Mouse (Mus musculus): ENCODE data around the gene Fpr1. TPM values are rescaled to one million over a fixed set of nuclear protein-coding genes. Genes with fewer than 3 reads are reported as not detected.
"Not testable (repeated sequence)": the region's sequence is repeated elsewhere in the genome, so short reads cannot be mapped to it uniquely, and the experiment has no call there.

Fpr1 gene
- not detected for total RNA-seq (2021)
- long read RNA-seq, experiment 1, result 0 reads
- long read RNA-seq, experiment 2, result 0 reads

GRCm38 (mm10) chr17:17883840-17884239, at the start of gene Fpr1:
TSS of gene Fpr1 (minus strand) at chr17:17883940.
- DNase-seq (ENCODE audit: low spot score in 2 of 2), result no peak

GRCm38 (mm10) chr17:17917782-17918181, 34.0 kb upstream of the Fpr1 start:
- no peak for DNase-seq (ENCODE audit: low spot score in 2 of 2)

GRCm38 (mm10) chr17:17917376-17917775, 33.6 kb upstream of the Fpr1 start:
- DNase-seq (ENCODE audit: low spot score in 2 of 2), result no peak

- not testable (repeated sequence) for DNase-seq (ENCODE audit: low spot score in 2 of 2)
Observed at GRCm38 (mm10) chr17:17912618-17913017, 28.9 kb upstream of the Fpr1 start.

GRCm38 (mm10) chr17:17909636-17910421, 26.1 kb upstream of the Fpr1 start:
- DNase-seq (ENCODE audit: low spot score in 2 of 2), result peak; percentile 69 to 82

GRCm38 (mm10) chr17:17900768-17901167, 17.0 kb upstream of the Fpr1 start:
- DNase-seq (ENCODE audit: low spot score in 2 of 2), result no peak

- DNase-seq (ENCODE audit: low spot score in 2 of 2), result peak in 1 of 2 experiments; percentile 41
Observed at GRCm38 (mm10) chr17:17899268-17899667, 15.5 kb upstream of the Fpr1 start.

GRCm38 (mm10) chr17:17896039-17896438, 12.3 kb upstream of the Fpr1 start:
- peak in 1 of 2 experiments; percentile 70 for DNase-seq (ENCODE audit: low spot score in 2 of 2)

- no peak for DNase-seq (ENCODE audit: low spot score in 2 of 2)
Observed at GRCm38 (mm10) chr17:17889732-17890425, 6.1 kb upstream of the Fpr1 start.

GRCm38 (mm10) chr17:17887774-17888248, 4.1 kb upstream of the Fpr1 start, which contains the start of the genes Fpr2 and Fpr3:
TSS of gene Fpr2 (plus strand) at chr17:17887824.
TSS of gene Fpr3 (plus strand) at chr17:17887852.
- no peak for DNase-seq (ENCODE audit: low spot score in 2 of 2)

GRCm38 (mm10) chr17:17882672-17883071, 1.1 kb downstream of the Fpr1 start:
- DNase-seq (ENCODE audit: low spot score in 2 of 2), result no peak

GRCm38 (mm10) chr17:17879347-17879746, 4.4 kb downstream of the Fpr1 start:
- DNase-seq (ENCODE audit: low spot score in 2 of 2), result no peak

- no peak for DNase-seq (ENCODE audit: low spot score in 2 of 2)
Observed at GRCm38 (mm10) chr17:17871697-17872096, 12.0 kb downstream of the Fpr1 start.

GRCm38 (mm10) chr17:17870892-17871550, 12.7 kb downstream of the Fpr1 start:
- DNase-seq (ENCODE audit: low spot score in 2 of 2), result no peak

- DNase-seq (ENCODE audit: low spot score in 2 of 2), result peak in 1 of 2 experiments; percentile 39
Observed at GRCm38 (mm10) chr17:17866801-17867469, 16.8 kb downstream of the Fpr1 start.

GRCm38 (mm10) chr17:17865168-17865567, 18.6 kb downstream of the Fpr1 start:
- no peak for DNase-seq (ENCODE audit: low spot score in 2 of 2)

GRCm38 (mm10) chr17:17862360-17862759, 21.4 kb downstream of the Fpr1 start:
- no peak for DNase-seq (ENCODE audit: low spot score in 2 of 2)

GRCm38 (mm10) chr17:17860110-17860509, 23.6 kb downstream of the Fpr1 start:
- no peak for DNase-seq (ENCODE audit: low spot score in 2 of 2)

- DNase-seq (ENCODE audit: low spot score in 2 of 2), result no peak
Observed at GRCm38 (mm10) chr17:17857446-17857845, 26.3 kb downstream of the Fpr1 start.

GRCm38 (mm10) chr17:17856612-17857011, 27.1 kb downstream of the Fpr1 start:
- no peak for DNase-seq (ENCODE audit: low spot score in 2 of 2)
